9 mouse cellular contexts compared by ENCODE assay signal in genomic region chr2:7395473-7395872, GRCm38 (mm10).
A peak's percentile ranks its signal among the peaks of the same experiment; 100 is the strongest.
DNase-seq lines count a peak whose midpoint lies in the region; ATAC-seq lines count a peak whose summit lies in the region.
"Had no signal": no experiment of that assay in that cellular context is flagged by ENCODE, and none has a peak within 500 bp of the region (broad histone marks: within the 10 kb centered on the region; RNA-seq: fewer than 3 reads in every experiment).

No protein-coding gene starts in this region.

- H3K4me3 ChIP-seq in kidney, embryonic 15.5 days (replicated peaks), result no peak overlapping the region
- peak overlapping the region; percentile 18 for H3K4me3 ChIP-seq in forebrain, embryonic 12.5 days (replicated peaks)
- H3K4me3 ChIP-seq in midbrain, embryonic 12.5 days, result peak overlapping the region; percentile 19; the same call in 1 of the 2 replicates

- H3K9me3 ChIP-seq in kidney, embryonic 15.5 days (replicated peaks), result no peaks in the 10 kb centered on the region
- H3K9me3 ChIP-seq in forebrain, embryonic 12.5 days, result no peaks in the 10 kb centered on the region
- H3K9me3 ChIP-seq in midbrain, embryonic 12.5 days, result no peaks in the 10 kb centered on the region

- H3K9ac ChIP-seq in kidney, embryonic 15.5 days, result no peak overlapping the region
- H3K9ac ChIP-seq in forebrain, embryonic 12.5 days, result no peak overlapping the region
- H3K9ac ChIP-seq in midbrain, embryonic 12.5 days (replicated peaks), result no peak overlapping the region

- H3K36me3 ChIP-seq in kidney, embryonic 15.5 days, result no peaks in the 10 kb centered on the region
- no peaks in the 10 kb centered on the region for H3K36me3 ChIP-seq in forebrain, embryonic 12.5 days (replicated peaks)
- no peaks in the 10 kb centered on the region for H3K36me3 ChIP-seq in midbrain, embryonic 12.5 days

- no peaks in the 10 kb centered on the region for H3K27me3 ChIP-seq in kidney, embryonic 15.5 days
- H3K27me3 ChIP-seq in forebrain, embryonic 12.5 days, result no peaks in the 10 kb centered on the region
- H3K27me3 ChIP-seq in midbrain, embryonic 12.5 days, result no peaks in the 10 kb centered on the region

- 0 out of 2 replicates have a peak overlapping the region, but pooled peaks have one; percentile 18 for H3K4me2 ChIP-seq in kidney, embryonic 15.5 days
- H3K4me2 ChIP-seq in forebrain, embryonic 12.5 days, result peak overlapping the region; percentile 51
- peak overlapping the region; percentile 42 for H3K4me2 ChIP-seq in midbrain, embryonic 12.5 days (replicated peaks)

- WGBS in kidney, embryonic 15.5 days, result 72% methylated on average over 7 of the region's 7 CpGs
- 11% methylated on average over 7 of the region's 7 CpGs for WGBS in forebrain, embryonic 12.5 days
- WGBS in midbrain, embryonic 12.5 days, result 33% methylated on average over 7 of the region's 7 CpGs

- no peak overlapping the region for H3K27ac ChIP-seq in kidney, embryonic 15.5 days
- H3K27ac ChIP-seq in forebrain, embryonic 12.5 days, result no peak overlapping the region
- H3K27ac ChIP-seq in midbrain, embryonic 12.5 days (replicated peaks), result no peak overlapping the region
- H3K27ac ChIP-seq: macrophage had no signal

- no peak for DNase-seq in kidney, postnatal 14 days
- peak; percentile 28 for DNase-seq in embryo, embryonic 10.5 days (ENCODE audit: low spot score)
- DNase-seq in spleen, adult 12 weeks (ENCODE audit: low spot score), result no peak
- no peak for DNase-seq in layer of hippocampus, adult 9-10 months (ENCODE audit: low spot score)

- ATAC-seq in kidney, embryonic 15.5 days (replicated peaks; ENCODE audit: low FRiP score), result no peak
- ATAC-seq in forebrain, embryonic 12.5 days (ENCODE audit: low FRiP score), result peak; percentile 75; the same call in 1 of the 2 replicates
- ATAC-seq in midbrain, embryonic 12.5 days (ENCODE audit: low FRiP score, low read depth), result 0 out of 2 replicates have a peak, but pooled peaks have one; percentile 60
- ATAC-seq in activated CD4-positive, CD25-positive, alpha-beta regulatory T cell, adult 4 months, result no peak

- H3K4me1 ChIP-seq in kidney, embryonic 15.5 days, result no peaks in the 10 kb centered on the region
- 0 out of 2 replicates have a peak, but pooled peaks cover 5% of the 10 kb centered on the region for H3K4me1 ChIP-seq in forebrain, embryonic 12.5 days
- peaks cover 2% of the 10 kb centered on the region; the same call in 1 of the 2 replicates for H3K4me1 ChIP-seq in midbrain, embryonic 12.5 days

Comparison
In these comparisons a context has a peak if more than half of its experiments do, and no peak if none do; other contexts are left out.
1. ATAC-seq: peak in forebrain, embryonic 12.5 days (single experiment) and midbrain, embryonic 12.5 days (single experiment); none in kidney, embryonic 15.5 days (single experiment) and activated CD4-positive, CD25-positive, alpha-beta regulatory T cell, adult 4 months (single experiment).
2. Peak in every context shown above with its lines, with median percentiles within 50 percentile points of each other: H3K4me2 ChIP-seq.